ENCODE assay signal across 8 mouse cellular contexts in genomic region chr4:142065835-142066234, GRCm38 (mm10). TPM values are rescaled to one million over a fixed set of nuclear protein-coding genes. Genes with fewer than 3 reads are reported as not detected.
A peak's percentile ranks its signal among the peaks of the same experiment; 100 is the strongest.
DNase-seq lines count a peak whose midpoint lies in the region; ATAC-seq and TF ChIP-seq lines count a peak whose summit lies in the region.

No protein-coding gene starts in this region.

- 0 out of 2 replicates have a peak overlapping the region, but pooled peaks have one; percentile 9 for H3K4me2 ChIP-seq in intestine, embryonic 14.5 days (ENCODE audit: low read length)
- H3K4me2 ChIP-seq in forebrain, embryonic 14.5 days (ENCODE audit: low read length), result no peak overlapping the region

- no peaks in the 10 kb centered on the region for H3K9me3 ChIP-seq in intestine, embryonic 14.5 days (ENCODE audit: control insufficient read depth, low read length)
- H3K9me3 ChIP-seq in forebrain, embryonic 14.5 days (replicated peaks; ENCODE audit: control insufficient read depth, low read length), result no peaks in the 10 kb centered on the region

- no peak for TF ChIP-seq CTCF in layer of hippocampus, adult 2 months (conservative IDR thresholded peaks at IDR 0.05)

- DNase-seq in layer of hippocampus, adult 2 months (ENCODE audit: low spot score in 2 of 2), result no peak
- DNase-seq in layer of hippocampus, postnatal 25 days (ENCODE audit: extremely low spot score in 1 of 2, low spot score in 1 of 2), result no peak
- no peak for DNase-seq in intestine, embryonic 14.5 days (ENCODE audit: low spot score)
- no peak for DNase-seq in forebrain, embryonic 14.5 days (ENCODE audit: low spot score)
- no peak for DNase-seq in layer of hippocampus, adult 9-11 months
- no peak for DNase-seq in thymus, postnatal 0 days (ENCODE audit: low spot score)

- no peak overlapping the region for H3K4me3 ChIP-seq in layer of hippocampus, adult 2 months
- no peak overlapping the region for H3K4me3 ChIP-seq in intestine, embryonic 14.5 days (ENCODE audit: low read depth, low read length)
- H3K4me3 ChIP-seq in forebrain, embryonic 14.5 days (ENCODE audit: low read depth, low read length), result no peak overlapping the region

- no peaks in the 10 kb centered on the region for H3K36me3 ChIP-seq in intestine, embryonic 14.5 days (ENCODE audit: control insufficient read depth, insufficient read depth, low read length)
- H3K36me3 ChIP-seq in forebrain, embryonic 14.5 days (ENCODE audit: control insufficient read depth, insufficient read depth, low read length), result no peaks in the 10 kb centered on the region

- H3K27me3 ChIP-seq in intestine, embryonic 14.5 days (replicated peaks; ENCODE audit: control insufficient read depth, insufficient read depth, low read length), result no peaks in the 10 kb centered on the region; the same call in 1 of the 2 replicates
- H3K27me3 ChIP-seq in forebrain, embryonic 14.5 days (replicated peaks; ENCODE audit: control insufficient read depth, insufficient read depth, low read length), result peaks cover 7% of the 10 kb centered on the region; the same call in 1 of the 2 replicates

- H3K4me1 ChIP-seq in intestine, embryonic 14.5 days (replicated peaks; ENCODE audit: control insufficient read depth, insufficient read depth, low read length), result peaks cover 36% of the 10 kb centered on the region
- H3K4me1 ChIP-seq in forebrain, embryonic 14.5 days (ENCODE audit: control insufficient read depth, insufficient read depth, low read length), result peaks cover 4% of the 10 kb centered on the region; the same call in 1 of the 2 replicates

- WGBS in intestine, embryonic 14.5 days, result 42% methylated on average over 6 of the region's 6 CpGs
- WGBS in forebrain, embryonic 14.5 days, result 82% methylated on average over 6 of the region's 6 CpGs

- peak overlapping the region; percentile 39; the same call in 1 of the 2 replicates for H3K27ac ChIP-seq in layer of hippocampus, adult 2 months
- peak overlapping the region; percentile 52 for H3K27ac ChIP-seq in intestine, embryonic 14.5 days (ENCODE audit: low read depth)
- H3K27ac ChIP-seq in forebrain, embryonic 14.5 days (ENCODE audit: low read depth, low read length), result no peak overlapping the region

- 0 out of 2 replicates have a peak, but pooled peaks have one; percentile 29 for ATAC-seq in erythroid progenitor cell, adult 5-6 weeks (replicated peaks; ENCODE audit: low FRiP score, poor library complexity, severe bottlenecking)
- peak; percentile 21; the same call in 1 of the 2 replicates for ATAC-seq in intestine, embryonic 14.5 days (replicated peaks; ENCODE audit: low FRiP score, low TSS enrichment, low read depth)
- peak; percentile 61 for ATAC-seq in megakaryocyte progenitor cell, adult 5-6 weeks (replicated peaks; ENCODE audit: poor library complexity)
- no peak for ATAC-seq in forebrain, embryonic 14.5 days

- no peak overlapping the region for H3K9ac ChIP-seq in intestine, embryonic 14.5 days (ENCODE audit: low read length)
- no peak overlapping the region for H3K9ac ChIP-seq in forebrain, embryonic 14.5 days (ENCODE audit: low read length)

RNA-seq across cellular contexts. Expression of gene Tmem51, which starts 18.3 kb away (rescaled TPM):
- total RNA-seq in layer of hippocampus, adult 2 months (2021), result 1 to 10 TPM; 3.9 to 4.5 TPM
- 1 to 10 TPM; 6.4 to 6.9 TPM for total RNA-seq in layer of hippocampus, postnatal 25 days (2021)
- 1.8 TPM in 1 of 2 replicates, not detected in the other for total RNA-seq in erythroid progenitor cell, adult 5-6 weeks (2015; ENCODE audit: low replicate concordance)
- total RNA-seq in erythroid progenitor cell, adult 5-6 weeks (2017; ENCODE audit: low replicate concordance), result 1.2 and 1.4 TPM in 2 replicates
- polyA plus RNA-seq in intestine, embryonic 14.5 days (2014; fragmentation: Nextera tagmentation; extraction: Ambion mirVana), result 42.9 and 45.5 TPM in 2 replicates
- total RNA-seq in megakaryocyte progenitor cell, adult 5-6 weeks (2015), result 0.47 TPM in 1 of 2 replicates, not detected in the other
- total RNA-seq in megakaryocyte progenitor cell, adult 5-6 weeks (2017), result 0.41 and 0.87 TPM in 2 replicates
- polyA plus RNA-seq in forebrain, embryonic 14.5 days (2014; fragmentation: Nextera tagmentation; extraction: Ambion mirVana), result 6.2 and 6.5 TPM in 2 replicates
- 13.4 and 14.8 TPM in 2 replicates for polyA plus RNA-seq in thymus, postnatal 0 days (2015; fragmentation: Nextera tagmentation; extraction: Ambion mirVana)

RNA-seq across cellular contexts. Expression of gene Fhad1, which starts 51.0 kb away (rescaled TPM):
- 10 to 100 TPM in 1 of 2 experiments, 1 to 10 TPM in 1; 8.8 to 13.0 TPM for total RNA-seq in layer of hippocampus, adult 2 months (2021)
- total RNA-seq in layer of hippocampus, postnatal 25 days (2021), result 1 to 10 TPM; 8.7 to 8.8 TPM
- not detected in 2 replicates for total RNA-seq in erythroid progenitor cell, adult 5-6 weeks (2015; ENCODE audit: low replicate concordance)
- total RNA-seq in erythroid progenitor cell, adult 5-6 weeks (2017; ENCODE audit: low replicate concordance), result not detected in 2 replicates
- polyA plus RNA-seq in intestine, embryonic 14.5 days (2014; fragmentation: Nextera tagmentation; extraction: Ambion mirVana), result 1.8 and 2.2 TPM in 2 replicates
- total RNA-seq in megakaryocyte progenitor cell, adult 5-6 weeks (2015), result 0.20 TPM in 1 of 2 replicates, not detected in the other
- 1.2 TPM in 1 of 2 replicates, not detected in the other for total RNA-seq in megakaryocyte progenitor cell, adult 5-6 weeks (2017)
- 1.3 and 2.2 TPM in 2 replicates for polyA plus RNA-seq in forebrain, embryonic 14.5 days (2014; fragmentation: Nextera tagmentation; extraction: Ambion mirVana)
- polyA plus RNA-seq in thymus, postnatal 0 days (2015; fragmentation: Nextera tagmentation; extraction: Ambion mirVana), result 1.9 and 2.4 TPM in 2 replicates

Comparison
In these comparisons a context has a peak if more than half of its experiments do, and no peak if none do; other contexts are left out.
1. RNA of gene Fhad1, which starts 51.0 kb away (total RNA-seq): 8.8 to 13.0 TPM in layer of hippocampus, adult 2 months and 8.7 to 8.8 TPM in layer of hippocampus, postnatal 25 days; 0.20 to 1.2 TPM in megakaryocyte progenitor cell, adult 5-6 weeks and not detected in erythroid progenitor cell, adult 5-6 weeks; every median in the first group is over 4 times any median in the second.